Mouse (Mus musculus) liver, embryonic 13.5 days (tissue): ENCODE results near the gene Rnf144a. TPM values are rescaled to one million over a fixed set of nuclear protein-coding genes. Genes with fewer than 3 reads are reported as not detected.
"Not testable (repeated sequence)": the region's sequence is repeated elsewhere in the genome, so short reads cannot be mapped to it uniquely, and the experiment has no call there.

ENCODE experiments used
- ATAC-seq: fragments of 200-750 bp; cut with Nextera tagmentation; 2 replicates; pipeline ENCODE4 v1.8.0; 2017; ENCODE audit warnings: low read depth, mild to moderate bottlenecking, moderate number of reproducible peaks, moderate library complexity
- DNase-seq: peaks from one replicate; pipeline ENCODE4 v3.0.0; 2022
- H3K27ac ChIP-seq: fragments of 300-500 bp; sonication (generic); 2 replicates; pipeline ENCODE4 v1.5.1; 2015; ENCODE audit warnings: moderate library complexity, mild to moderate bottlenecking, inconsistent platforms
- H3K27me3 ChIP-seq: fragments of 300-500 bp; sonication (generic); 2 replicates; pipeline ENCODE4 v1.6.1; 2015; ENCODE audit warnings: mild to moderate bottlenecking, inconsistent platforms
- H3K36me3 ChIP-seq: fragments of 300-500 bp; sonication (generic); 2 replicates; pipeline ENCODE4 v1.6.1; 2015; ENCODE audit warnings: mild to moderate bottlenecking, inconsistent platforms
- H3K4me1 ChIP-seq: fragments of 300-500 bp; sonication (generic); replicated peaks from 2 replicates; pipeline ENCODE4 v1.6.1; 2015; ENCODE audit warnings: inconsistent platforms
- H3K4me2 ChIP-seq: fragments of 300-500 bp; sonication (generic); 2 replicates; pipeline ENCODE4 v1.6.1; 2015; ENCODE audit warnings: inconsistent platforms, mild to moderate bottlenecking, moderate library complexity
- H3K4me3 ChIP-seq: fragments of 300-500 bp; sonication (generic); replicated peaks from 2 replicates; pipeline ENCODE4 v1.5.1; 2015; ENCODE audit warnings: mild to moderate bottlenecking, inconsistent platforms
- H3K9ac ChIP-seq: fragments of 300-500 bp; sonication (generic); 2 replicates; pipeline ENCODE4 v1.6.1; 2015; ENCODE audit warnings: mild to moderate bottlenecking, inconsistent platforms
- H3K9me3 ChIP-seq: fragments of 300-500 bp; sonication (generic); replicated peaks from 2 replicates; pipeline ENCODE4 v1.6.1; 2016; ENCODE audit warnings: inconsistent platforms
- WGBS: fragments of 180-500 bp; shearing (Covaris S2); methylation state at CpG from one replicate; pipeline ENCODE4 v1.1.7; 2015; ENCODE audit not compliant: insufficient replicate concordance; 5-methylcytosine and 5-hydroxymethylcytosine counted together
- polyA plus RNA-seq: library from polyadenylated mRNA; unstranded; fragments of >200 nt; fragmentation: Nextera tagmentation; extraction: Ambion mirVana; gene quantifications from 2 replicates; pipeline ENCODE4 v1.2.1, GENCODE M21; 2015

Rnf144a gene
- polyA plus RNA-seq, 1 experiment from 2014 or later, result 1.6 TPM

DNA sequence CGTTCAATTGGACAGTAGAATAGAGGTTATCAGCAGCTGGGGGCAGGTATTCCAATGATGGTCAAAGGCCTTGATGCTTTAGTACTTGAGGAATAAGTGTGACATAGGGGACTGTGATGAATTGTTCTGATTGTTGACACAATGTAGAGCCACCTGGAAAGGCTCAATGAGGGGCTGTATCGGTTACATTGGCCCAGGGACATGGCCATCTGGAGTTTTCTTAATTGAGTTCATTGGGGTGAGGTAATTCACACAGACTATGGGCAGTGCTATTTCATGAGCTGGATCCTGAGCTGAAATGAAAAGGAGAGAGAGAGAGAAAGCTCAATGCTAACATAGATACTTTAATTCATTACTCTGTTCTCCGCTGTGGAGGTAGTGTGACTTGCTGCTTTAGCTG lies 22.9 kb upstream of the Rnf144a start:
- Histone ChIP-seq H3K9ac (no peak overlapping the region), H3K27me3 (no peaks in the 10 kb centered on the region)
- no peak for DNase-seq

DNA sequence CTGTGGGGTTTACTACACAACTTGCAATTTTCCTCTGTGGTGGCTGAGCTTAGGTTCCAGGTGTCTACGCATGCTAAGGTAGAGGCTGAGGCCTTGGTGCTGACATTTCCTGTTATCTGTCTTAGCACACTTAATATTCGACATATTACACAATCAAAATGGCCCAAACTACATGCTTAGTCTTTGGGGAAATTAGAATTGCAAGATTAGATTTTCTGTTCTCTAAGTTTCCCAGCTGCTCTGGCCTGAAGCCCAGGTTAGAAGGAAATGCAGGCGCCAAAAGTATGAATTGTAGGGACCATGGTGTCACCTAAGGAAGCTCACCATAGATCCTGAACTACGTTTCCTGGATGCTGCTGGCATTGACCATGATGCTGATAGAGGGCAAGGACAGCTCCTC lies 21.3 kb upstream of the Rnf144a start:
- 62% methylated on average over 4 of the region's 4 CpGs for WGBS
- DNase-seq (no peak), ATAC-seq (no peak)
- Histone ChIP-seq H3K4me1 (no peaks in the 10 kb centered on the region), H3K4me3 (no peak overlapping the region), H3K36me3 (no peaks in the 10 kb centered on the region), H3K4me2 (no peak overlapping the region), H3K27ac (no peak overlapping the region), H3K9ac (no peak overlapping the region), H3K9me3 (no peaks in the 10 kb centered on the region), H3K27me3 (no peaks in the 10 kb centered on the region)

More for the DNA sequence above, 22.9 kb upstream of the Rnf144a start:
- H3K4me3 ChIP-seq, result no peak overlapping the region
- H3K27ac ChIP-seq, result no peak overlapping the region
- no peaks in the 10 kb centered on the region for H3K9me3 ChIP-seq
- H3K36me3 ChIP-seq, result no peaks in the 10 kb centered on the region
- H3K4me1 ChIP-seq, result no peaks in the 10 kb centered on the region
- H3K4me2 ChIP-seq, result no peak overlapping the region
- ATAC-seq, result no peak
- 67% methylated on average over 3 of the region's 3 CpGs for WGBS

GRCm38 (mm10) chr12:26428771-26429170 lies 13.7 kb upstream of the Rnf144a start:
- H3K9me3 ChIP-seq, H3K4me2 ChIP-seq, ATAC-seq, H3K36me3 ChIP-seq, H3K27ac ChIP-seq, H3K4me3 ChIP-seq, H3K27me3 ChIP-seq, H3K4me1 ChIP-seq, H3K9ac ChIP-seq, DNase-seq: not testable (repeated sequence)
- WGBS, result 58% methylated on average over 2 of the region's 2 CpGs

- no peak overlapping the region for H3K4me2 ChIP-seq
- no peak for ATAC-seq
- H3K4me3 ChIP-seq, result no peak overlapping the region
- WGBS, result 69% methylated on average over 2 of the region's 2 CpGs
- no peaks in the 10 kb centered on the region for H3K27me3 ChIP-seq
- no peaks in the 10 kb centered on the region for H3K9me3 ChIP-seq
- H3K36me3 ChIP-seq, result no peaks in the 10 kb centered on the region
- H3K9ac ChIP-seq, result no peak overlapping the region
- H3K4me1 ChIP-seq, result peaks cover 4% of the 10 kb centered on the region; the same call in 1 of the 2 replicates
- no peak overlapping the region for H3K27ac ChIP-seq
- no peak for DNase-seq
These were observed 9.8 kb upstream of the Rnf144a start for GRCm38 (mm10) chr12:26424841-26425240.

DNA sequence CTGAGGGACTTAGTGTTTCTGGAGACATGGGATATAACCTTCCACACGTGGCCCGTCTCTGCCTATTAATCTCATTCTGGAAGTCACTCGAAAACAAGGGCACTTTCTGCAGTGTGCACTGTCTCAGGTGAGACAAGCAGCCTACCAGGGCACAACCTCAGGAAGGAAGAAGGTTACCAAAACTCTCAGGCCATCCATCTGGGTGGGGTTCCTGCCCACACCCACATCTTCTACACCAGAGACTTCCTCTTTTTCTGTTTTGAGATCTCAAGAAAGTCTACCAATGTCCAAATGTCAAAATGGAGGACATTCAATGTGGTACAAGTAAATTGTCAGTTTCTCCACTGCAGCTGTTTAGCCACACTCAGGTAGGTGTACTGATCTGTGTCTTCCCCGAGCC lies 3.3 kb upstream of the Rnf144a start:
- no peaks in the 10 kb centered on the region for H3K9me3 ChIP-seq
- DNase-seq (no peak), ATAC-seq (no peak)
- no peak overlapping the region for H3K4me2 ChIP-seq
- no peaks in the 10 kb centered on the region for H3K36me3 ChIP-seq
- no peak overlapping the region for H3K4me3 ChIP-seq
- peaks cover 18% of the 10 kb centered on the region for H3K27me3 ChIP-seq
- no peaks in the 10 kb centered on the region for H3K4me1 ChIP-seq
- no peak overlapping the region for H3K27ac ChIP-seq
- H3K9ac ChIP-seq, result no peak overlapping the region
- 29% methylated on average over 4 of the region's 4 CpGs for WGBS

DNA sequence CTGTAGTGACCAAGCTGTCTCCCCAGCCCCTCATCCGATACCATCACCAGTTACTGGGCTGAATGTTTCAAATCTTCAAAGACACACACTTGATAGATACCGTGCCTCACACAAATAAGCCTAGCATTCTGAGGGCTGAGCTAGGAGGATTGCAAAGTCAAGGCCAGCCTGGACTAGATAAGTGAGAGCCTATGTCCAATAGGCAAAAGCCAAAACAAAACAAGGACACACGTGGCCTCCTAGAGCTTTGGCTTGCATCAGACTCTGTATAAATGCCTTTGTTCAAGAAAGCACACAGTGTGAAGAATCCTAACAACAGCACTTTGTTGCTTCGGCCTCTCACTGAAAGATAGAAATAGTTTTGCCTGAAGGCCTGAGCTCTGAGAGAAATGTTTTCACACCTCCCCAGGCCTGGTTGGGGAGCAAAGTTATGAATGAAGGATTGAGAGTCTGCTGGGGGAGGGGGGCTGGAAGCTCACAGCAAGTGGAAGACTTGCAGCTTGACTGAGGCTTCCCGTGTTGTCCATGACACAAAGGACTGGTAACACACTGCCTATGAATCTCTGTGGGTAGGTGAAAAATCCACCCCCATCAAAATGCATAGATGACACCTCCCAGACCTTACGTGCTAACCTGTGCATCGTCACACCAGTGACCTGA lies 1.7 kb upstream of the Rnf144a start:
- DNase-seq (no peak), ATAC-seq (no peak)
- Histone ChIP-seq H3K4me3 (no peak overlapping the region), H3K9ac (no peak overlapping the region), H3K9me3 (no peaks in the 10 kb centered on the region), H3K27ac (no peak overlapping the region), H3K4me2 (no peak overlapping the region), H3K36me3 (no peaks in the 10 kb centered on the region), H3K4me1 (no peaks in the 10 kb centered on the region), H3K27me3 (peaks cover 32% of the 10 kb centered on the region)
- WGBS, result 66% methylated on average over 7 of the region's 7 CpGs

DNA sequence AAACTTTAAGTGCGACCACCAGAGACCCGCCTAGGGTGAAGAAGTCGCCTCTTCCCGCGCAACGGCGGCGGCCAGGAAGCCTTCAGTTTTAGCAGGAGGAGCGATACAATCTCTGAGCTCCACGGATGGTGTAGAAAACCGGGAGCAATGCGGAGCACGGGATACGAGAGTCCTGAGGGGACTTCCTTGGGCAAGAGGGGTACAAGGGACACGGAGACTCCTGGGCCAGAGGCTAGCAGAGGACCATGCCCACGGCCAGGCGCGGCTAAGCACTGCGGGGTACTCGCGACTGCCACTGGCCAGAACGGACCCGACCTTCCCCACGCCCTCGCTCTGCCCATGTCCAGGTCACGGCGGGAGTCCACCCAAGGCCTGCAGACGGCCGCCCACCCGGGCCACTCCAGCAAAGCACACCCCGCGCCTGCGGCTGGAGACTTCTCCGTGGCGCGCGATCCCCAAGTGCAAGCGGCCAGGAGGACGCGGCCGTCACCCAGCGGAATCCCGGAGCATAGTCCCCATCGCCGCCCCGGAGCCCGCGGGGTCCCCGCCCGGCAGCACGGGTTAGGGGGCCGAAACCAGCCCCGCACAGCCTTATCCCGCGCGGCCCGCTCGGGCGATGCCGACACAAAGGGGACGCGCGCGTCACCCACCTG lies 477 bp downstream of the Rnf144a start:
- no peak for DNase-seq
- peak overlapping the region; percentile 83 for H3K4me2 ChIP-seq
- H3K27ac ChIP-seq, result no peak overlapping the region
- no peaks in the 10 kb centered on the region for H3K4me1 ChIP-seq
- peak overlapping the region; percentile 70 for H3K9ac ChIP-seq
- no peaks in the 10 kb centered on the region for H3K9me3 ChIP-seq
- WGBS, result under 1% methylated on average over 64 of the region's 64 CpGs
- peak overlapping the region; percentile 70 for H3K4me3 ChIP-seq
- peaks cover 32% of the 10 kb centered on the region for H3K27me3 ChIP-seq
- peak; percentile 48 for ATAC-seq
- H3K36me3 ChIP-seq, result no peaks in the 10 kb centered on the region

- no peak overlapping the region for H3K27ac ChIP-seq
- no peak overlapping the region for H3K9ac ChIP-seq
- ATAC-seq (peak; percentile 8; the same call in 1 of the 2 replicates), DNase-seq (no peak)
- WGBS, result 44% methylated on average over 8 of the region's 8 CpGs
- H3K4me2 ChIP-seq, result peak overlapping the region; percentile 83
- H3K36me3 ChIP-seq, result no peaks in the 10 kb centered on the region
- H3K9me3 ChIP-seq, result no peaks in the 10 kb centered on the region
- H3K27me3 ChIP-seq, result peaks cover 32% of the 10 kb centered on the region
- H3K4me3 ChIP-seq, result peak overlapping the region; percentile 70
- H3K4me1 ChIP-seq, result no peaks in the 10 kb centered on the region
These were observed 1.1 kb downstream of the Rnf144a start for GRCm38 (mm10) chr12:26413961-26414411.

DNA sequence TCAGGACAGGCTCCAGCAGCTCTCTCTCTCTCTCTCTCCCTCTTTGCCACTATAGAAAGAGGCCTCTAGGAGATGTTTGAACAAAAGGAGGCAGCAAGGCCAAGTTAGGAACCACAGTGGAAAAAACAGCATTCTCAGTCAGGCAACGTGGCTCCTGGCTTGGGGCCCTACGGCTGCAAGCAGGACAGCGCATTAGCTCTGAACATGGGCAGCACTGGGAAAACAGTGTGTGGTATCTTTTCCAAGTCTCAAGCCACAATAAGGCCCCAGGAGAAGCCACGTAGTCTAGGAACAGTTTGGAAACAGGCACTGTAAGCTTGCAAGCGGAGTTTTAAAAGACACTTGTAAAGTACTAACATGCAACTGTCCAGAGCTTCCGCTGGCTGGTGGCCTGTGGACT lies 2.3 kb downstream of the Rnf144a start:
- H3K9ac ChIP-seq, result no peak overlapping the region
- DNase-seq (no peak), ATAC-seq (no peak)
- no peak overlapping the region for H3K27ac ChIP-seq
- H3K4me2 ChIP-seq, result no peak overlapping the region
- H3K4me1 ChIP-seq, result no peaks in the 10 kb centered on the region
- H3K9me3 ChIP-seq, result no peaks in the 10 kb centered on the region
- 79% methylated on average over 6 of the region's 6 CpGs for WGBS
- no peaks in the 10 kb centered on the region for H3K36me3 ChIP-seq
- peaks cover 32% of the 10 kb centered on the region for H3K27me3 ChIP-seq
- no peak overlapping the region for H3K4me3 ChIP-seq

DNA sequence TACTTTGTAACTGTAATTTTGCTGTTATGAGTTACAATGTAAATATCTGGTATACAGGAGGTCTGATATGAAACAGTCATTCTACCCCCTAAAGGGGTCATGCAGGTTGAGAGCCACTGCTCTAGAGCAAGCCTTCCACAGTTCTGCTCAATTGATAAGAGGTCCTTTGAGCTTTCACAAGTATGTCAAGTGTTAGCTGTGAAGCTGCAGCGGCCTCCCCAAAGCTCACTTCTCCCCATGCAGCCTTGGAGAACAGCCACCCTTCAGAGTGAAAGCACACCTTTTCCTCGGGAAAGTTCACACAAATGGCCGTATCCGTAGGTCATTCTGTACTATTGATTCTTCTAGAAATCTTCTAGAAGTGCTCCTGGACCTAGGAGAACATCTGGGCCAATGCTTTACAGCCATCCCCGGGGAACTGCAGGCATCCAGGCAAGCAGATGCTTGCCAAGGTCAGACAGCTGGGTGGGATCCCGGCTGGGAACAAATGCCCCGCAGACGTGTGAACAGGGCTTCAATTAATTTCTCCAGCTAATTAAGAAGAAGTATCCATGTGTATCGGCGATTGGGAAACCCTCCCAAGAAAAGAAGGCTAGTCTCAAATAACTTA lies 3.1 kb downstream of the Rnf144a start:
- ATAC-seq (no peak), DNase-seq (no peak)
- no peaks in the 10 kb centered on the region for H3K9me3 ChIP-seq
- H3K36me3 ChIP-seq, result no peaks in the 10 kb centered on the region
- no peak overlapping the region for H3K4me2 ChIP-seq
- H3K4me1 ChIP-seq, result no peaks in the 10 kb centered on the region
- no peak overlapping the region for H3K9ac ChIP-seq
- no peak overlapping the region for H3K4me3 ChIP-seq
- peaks cover 32% of the 10 kb centered on the region for H3K27me3 ChIP-seq
- WGBS, result 72% methylated on average over 10 of the region's 10 CpGs
- H3K27ac ChIP-seq, result no peak overlapping the region

DNA sequence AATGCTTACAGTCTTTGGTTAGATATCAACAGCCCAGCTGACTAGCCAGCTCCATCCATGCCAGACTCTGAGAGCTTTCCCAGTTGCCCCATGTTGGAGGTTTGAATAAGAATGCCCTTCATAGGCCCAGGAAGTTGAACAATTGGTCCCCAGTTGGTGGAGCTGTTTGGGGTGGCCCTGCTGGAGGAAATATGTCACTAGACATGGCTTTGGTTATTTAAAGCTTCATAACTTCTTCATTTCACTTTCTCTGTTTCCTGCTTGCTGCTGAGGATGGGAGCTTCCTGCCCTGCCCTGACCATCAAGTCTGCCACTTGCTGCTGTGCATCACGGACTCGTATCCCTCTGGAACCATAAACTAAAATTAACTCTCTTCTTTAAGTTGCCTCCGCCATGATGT lies 4.6 kb downstream of the Rnf144a start:
- WGBS, result 53% methylated on average over 3 of the region's 3 CpGs
- H3K4me3 ChIP-seq, result no peak overlapping the region
- no peak overlapping the region for H3K9ac ChIP-seq
- peaks cover 32% of the 10 kb centered on the region for H3K27me3 ChIP-seq
- no peaks in the 10 kb centered on the region for H3K9me3 ChIP-seq
- peaks cover 6% of the 10 kb centered on the region for H3K4me1 ChIP-seq
- H3K4me2 ChIP-seq, result no peak overlapping the region
- H3K36me3 ChIP-seq, result no peaks in the 10 kb centered on the region
- no peak for DNase-seq
- no peak overlapping the region for H3K27ac ChIP-seq
- ATAC-seq, result no peak
